Mouse (Mus musculus) midbrain, embryonic 12.5 days (tissue): ENCODE measurements at regions not wholly inside any gene's neighbourhood (a gene's known extent, or its start where the extent isn't known, plus 50 kb on each side); places are given as distances from the start of the nearest gene placed in this dataset.
A peak's percentile ranks its signal among the peaks of the same experiment; 100 is the strongest.

Experiments used
- ATAC-seq: fragments of 200-750 bp; cut with Nextera tagmentation; 2 replicates; pipeline ENCODE4 v1.8.0; 2017; ENCODE audit warnings: low read depth, moderate TSS enrichment, moderate library complexity; ENCODE audit not compliant: low FRiP score
- H3K27ac ChIP-seq: fragments of 300-500 bp; sonication (generic); replicated peaks from 2 replicates; pipeline ENCODE4 v1.5.1; 2016; ENCODE audit warnings: mild to moderate bottlenecking
- H3K27me3 ChIP-seq: fragments of 300-500 bp; sonication (generic); 2 replicates; pipeline ENCODE4 v1.6.1; 2016; ENCODE audit warnings: mild to moderate bottlenecking
- H3K36me3 ChIP-seq: fragments of 300-500 bp; sonication (generic); 2 replicates; pipeline ENCODE4 v1.6.1; 2016
- H3K4me1 ChIP-seq: fragments of 300-500 bp; sonication (generic); 2 replicates; pipeline ENCODE4 v1.6.1; 2016
- H3K4me2 ChIP-seq: fragments of 300-500 bp; sonication (generic); replicated peaks from 2 replicates; pipeline ENCODE4 v1.6.1; 2016; ENCODE audit warnings: mild to moderate bottlenecking, moderate library complexity
- H3K4me3 ChIP-seq: fragments of 300-500 bp; sonication (generic); 2 replicates; pipeline ENCODE4 v1.5.1; 2016; ENCODE audit warnings: mild to moderate bottlenecking
- H3K9ac ChIP-seq: fragments of 300-500 bp; sonication (generic); replicated peaks from 2 replicates; pipeline ENCODE4 v1.6.1; 2016; ENCODE audit warnings: mild to moderate bottlenecking, moderate library complexity
- H3K9me3 ChIP-seq: fragments of 300-500 bp; sonication (generic); 2 replicates; pipeline ENCODE4 v1.6.1; 2016; ENCODE audit warnings: mild to moderate bottlenecking
- WGBS: fragments of 180-500 bp; shearing (Covaris S2); methylation state at CpG from one replicate; pipeline ENCODE4 v1.1.7; 2016; 5-methylcytosine and 5-hydroxymethylcytosine counted together

DNA sequence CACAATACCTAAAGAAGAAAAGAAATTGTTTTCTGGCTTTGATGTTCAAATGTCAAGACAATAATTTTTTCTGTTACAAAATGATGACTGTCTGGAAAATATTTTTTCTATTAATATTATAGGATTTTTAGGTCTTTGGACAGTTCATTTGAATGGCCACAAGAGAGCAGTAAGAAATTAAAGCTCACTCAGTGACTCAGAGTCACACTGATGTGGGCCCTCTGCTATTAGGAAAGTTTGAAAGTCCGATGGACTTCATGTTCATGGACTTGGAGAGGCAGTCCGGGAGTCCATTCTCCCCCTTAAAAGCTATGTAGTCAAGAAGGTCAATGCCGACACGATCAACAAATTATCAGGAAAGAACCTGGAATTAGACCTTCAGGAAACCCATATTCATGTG is 657.0 kb downstream of the Mecom start:
- no peak for ATAC-seq
- WGBS = 86% methylated on average over 4 of the region's 4 CpGs
- no peaks in the 10 kb centered on the region for H3K36me3 ChIP-seq
- H3K27ac ChIP-seq = no peak overlapping the region
- no peaks in the 10 kb centered on the region for H3K27me3 ChIP-seq
- no peak overlapping the region for H3K9ac ChIP-seq
- H3K4me1 ChIP-seq = no peaks in the 10 kb centered on the region
- H3K4me2 ChIP-seq = no peak overlapping the region
- H3K9me3 ChIP-seq = no peaks in the 10 kb centered on the region
- no peak overlapping the region for H3K4me3 ChIP-seq

DNA sequence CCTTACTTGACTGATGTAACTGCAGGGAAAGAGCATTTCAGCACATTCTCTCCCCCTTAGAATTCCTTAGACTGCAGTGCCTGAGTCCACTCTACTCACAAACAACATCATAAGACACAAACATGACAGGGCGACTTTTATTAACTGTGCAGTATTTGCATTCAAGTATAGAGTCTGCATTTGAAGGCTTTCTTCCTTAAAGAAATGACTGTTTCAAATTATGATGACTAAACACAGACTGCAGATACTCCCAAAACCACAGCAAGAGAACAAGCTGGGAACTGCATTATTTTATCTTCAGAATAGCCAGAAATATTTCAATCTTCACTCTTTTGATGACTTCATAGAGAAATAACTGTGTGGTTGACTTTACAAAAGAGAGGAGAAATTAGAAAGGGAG is 657.5 kb downstream of the Mecom start:
- no peaks in the 10 kb centered on the region for H3K27me3 ChIP-seq
- H3K4me3 ChIP-seq = no peak overlapping the region
- H3K27ac ChIP-seq = no peak overlapping the region
- WGBS = 71% methylated on average over 1 of the region's 1 CpGs
- H3K4me1 ChIP-seq = no peaks in the 10 kb centered on the region
- no peak overlapping the region for H3K4me2 ChIP-seq
- no peak overlapping the region for H3K9ac ChIP-seq
- H3K9me3 ChIP-seq = no peaks in the 10 kb centered on the region
- no peak for ATAC-seq
- H3K36me3 ChIP-seq = no peaks in the 10 kb centered on the region

DNA sequence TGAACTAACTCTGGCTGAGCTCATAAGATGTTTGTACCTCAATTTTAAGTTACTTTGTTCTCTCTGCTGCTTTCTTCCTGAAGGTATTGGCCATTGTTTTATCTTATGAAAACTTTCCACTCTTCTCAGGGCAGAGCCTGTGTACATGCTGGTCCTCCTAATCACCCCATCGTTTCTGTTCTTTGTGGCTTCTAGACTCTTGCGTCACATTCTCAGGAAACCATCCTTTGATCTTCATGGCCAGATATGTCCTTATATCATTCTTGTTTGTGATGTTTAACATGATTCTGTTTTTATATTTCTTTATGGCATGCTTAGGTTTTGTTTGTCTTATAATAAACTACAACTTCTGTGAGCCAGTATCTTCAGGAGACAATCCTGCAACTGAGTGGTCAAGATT is 658.2 kb downstream of the Mecom start:
- Histone ChIP-seq H3K4me3 (no peak overlapping the region), H3K27me3 (no peaks in the 10 kb centered on the region), H3K9me3 (no peaks in the 10 kb centered on the region), H3K4me2 (no peak overlapping the region), H3K4me1 (no peaks in the 10 kb centered on the region), H3K27ac (no peak overlapping the region), H3K36me3 (no peaks in the 10 kb centered on the region), H3K9ac (no peak overlapping the region)
- ATAC-seq = no peak
- 90% methylated on average over 2 of the region's 2 CpGs for WGBS

DNA sequence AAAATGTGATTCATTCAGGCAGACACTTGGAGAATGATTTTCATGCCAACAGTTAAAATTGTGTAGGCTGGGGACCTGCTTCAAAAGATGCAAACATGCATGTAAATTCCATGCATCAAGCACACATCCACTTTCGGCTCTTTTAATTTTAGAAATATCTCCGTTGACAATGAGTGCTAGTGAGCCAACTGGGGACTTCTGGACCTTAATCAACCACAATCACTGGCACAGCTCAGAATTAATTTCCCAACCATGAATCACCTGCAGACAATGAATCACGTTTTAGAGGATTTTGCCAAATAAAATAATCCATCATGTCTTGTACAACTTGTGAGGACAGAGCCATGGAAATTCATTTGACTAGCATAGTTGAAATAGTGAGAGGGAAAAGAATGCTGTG is 667.8 kb downstream of the Mecom start:
- H3K36me3 ChIP-seq = no peaks in the 10 kb centered on the region
- no peak overlapping the region for H3K9ac ChIP-seq
- no peak for ATAC-seq
- H3K9me3 ChIP-seq = no peaks in the 10 kb centered on the region
- H3K27ac ChIP-seq = no peak overlapping the region
- H3K27me3 ChIP-seq = no peaks in the 10 kb centered on the region
- 79% methylated on average over 3 of the region's 3 CpGs for WGBS
- no peaks in the 10 kb centered on the region for H3K4me1 ChIP-seq
- H3K4me3 ChIP-seq = no peak overlapping the region
- H3K4me2 ChIP-seq = no peak overlapping the region

DNA sequence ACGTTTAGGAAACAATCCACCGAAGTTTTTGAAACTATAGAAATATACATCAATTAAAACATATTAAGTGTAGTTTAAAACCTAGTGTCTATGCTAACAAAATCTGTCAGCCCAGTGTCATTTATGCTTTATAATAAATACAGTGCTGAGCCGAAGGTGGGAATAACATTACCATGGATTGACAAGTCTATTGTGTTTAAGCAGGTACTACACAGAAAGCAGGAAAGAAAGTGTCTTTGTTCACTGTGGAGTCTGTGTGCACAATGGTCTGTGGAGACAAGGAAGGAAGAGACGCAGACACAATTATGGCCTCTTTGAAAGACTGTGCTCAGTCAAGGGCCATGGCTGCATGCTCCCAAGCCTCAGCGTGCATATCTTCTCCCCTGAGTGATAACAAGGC is 672.0 kb downstream of the Mecom start:
- 72% methylated on average over 5 of the region's 5 CpGs for WGBS
- no peaks in the 10 kb centered on the region for H3K9me3 ChIP-seq
- no peak for ATAC-seq
- H3K4me2 ChIP-seq = no peak overlapping the region
- H3K4me1 ChIP-seq = no peaks in the 10 kb centered on the region
- H3K9ac ChIP-seq = no peak overlapping the region
- no peaks in the 10 kb centered on the region for H3K27me3 ChIP-seq
- no peak overlapping the region for H3K27ac ChIP-seq
- H3K36me3 ChIP-seq = no peaks in the 10 kb centered on the region
- H3K4me3 ChIP-seq = no peak overlapping the region

DNA sequence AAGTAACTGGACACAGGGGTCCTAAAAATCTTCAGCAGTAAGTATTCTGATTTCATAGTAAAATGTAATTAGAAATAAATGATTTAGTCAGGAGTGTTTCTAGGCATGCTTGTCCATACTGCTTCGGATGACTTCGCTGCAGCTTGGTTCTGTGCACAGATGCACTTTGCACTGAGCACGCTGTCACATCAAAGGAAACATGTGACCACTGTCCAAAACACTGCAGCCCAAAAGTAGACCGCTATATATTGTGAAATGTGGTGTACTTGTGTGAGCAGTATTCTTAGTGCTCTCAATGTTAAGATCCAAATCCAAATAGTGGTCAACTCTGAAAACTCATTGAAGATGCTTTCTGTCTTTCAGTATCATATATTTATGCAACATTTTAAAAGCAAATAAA is 685.4 kb downstream of the Mecom start:
- Histone ChIP-seq H3K9ac (no peak overlapping the region), H3K4me3 (no peak overlapping the region), H3K4me1 (no peaks in the 10 kb centered on the region), H3K27ac (no peak overlapping the region), H3K9me3 (no peaks in the 10 kb centered on the region), H3K27me3 (no peaks in the 10 kb centered on the region), H3K4me2 (no peak overlapping the region), H3K36me3 (no peaks in the 10 kb centered on the region)
- ATAC-seq = no peak
- WGBS = 87% methylated on average over 4 of the region's 4 CpGs

DNA sequence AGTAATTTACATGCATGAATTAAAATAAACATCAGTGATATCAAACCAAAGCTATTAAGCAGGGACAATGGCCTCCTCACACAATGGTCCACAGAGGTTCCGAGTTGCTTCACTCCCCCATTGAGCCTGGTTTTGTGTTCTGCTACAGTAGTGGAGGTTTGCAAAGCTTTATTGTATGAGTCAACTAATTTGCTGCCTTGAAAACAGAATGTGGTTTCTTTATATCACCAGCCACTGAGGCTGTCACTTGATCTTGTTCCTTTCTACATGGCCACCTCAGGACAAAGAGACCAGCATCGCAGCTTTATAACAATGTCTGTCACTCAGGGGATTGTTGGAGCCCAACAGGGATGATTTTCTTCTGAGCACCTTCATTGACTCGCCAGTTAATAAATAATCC is 695.3 kb downstream of the Mecom start:
- no peak overlapping the region for H3K27ac ChIP-seq
- no peak for ATAC-seq
- H3K9ac ChIP-seq = no peak overlapping the region
- no peaks in the 10 kb centered on the region for H3K9me3 ChIP-seq
- no peak overlapping the region for H3K4me2 ChIP-seq
- H3K4me3 ChIP-seq = no peak overlapping the region
- H3K36me3 ChIP-seq = no peaks in the 10 kb centered on the region
- 19% methylated on average over 3 of the region's 3 CpGs for WGBS
- no peaks in the 10 kb centered on the region for H3K27me3 ChIP-seq
- 0 out of 2 replicates have a peak, but pooled peaks cover 8% of the 10 kb centered on the region for H3K4me1 ChIP-seq

DNA sequence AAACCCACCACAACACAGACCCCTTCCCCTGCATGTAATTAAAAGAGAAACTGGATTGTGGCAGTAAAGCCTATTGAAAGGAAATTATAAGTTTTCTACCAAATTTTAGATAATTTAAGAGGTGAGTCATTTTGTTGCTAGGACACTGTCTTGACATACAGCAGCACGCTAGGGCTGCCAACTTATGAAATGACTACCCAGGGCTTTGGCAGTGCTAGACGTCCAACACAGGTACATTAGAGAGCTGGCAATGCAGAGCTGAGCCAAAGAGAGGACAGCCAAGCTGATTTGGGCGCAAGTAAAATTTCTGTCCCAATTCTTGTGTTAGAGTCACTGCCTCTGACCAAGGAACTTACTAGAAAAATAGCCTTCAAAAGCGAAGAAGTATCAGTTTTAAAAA is 712.4 kb downstream of the Mecom start:
- Histone ChIP-seq H3K36me3 (no peaks in the 10 kb centered on the region), H3K4me2 (no peak overlapping the region), H3K9ac (no peak overlapping the region), H3K27ac (no peak overlapping the region), H3K27me3 (no peaks in the 10 kb centered on the region), H3K4me1 (no peaks in the 10 kb centered on the region), H3K9me3 (no peaks in the 10 kb centered on the region), H3K4me3 (no peak overlapping the region)
- ATAC-seq = no peak
- WGBS = 82% methylated on average over 4 of the region's 4 CpGs

DNA sequence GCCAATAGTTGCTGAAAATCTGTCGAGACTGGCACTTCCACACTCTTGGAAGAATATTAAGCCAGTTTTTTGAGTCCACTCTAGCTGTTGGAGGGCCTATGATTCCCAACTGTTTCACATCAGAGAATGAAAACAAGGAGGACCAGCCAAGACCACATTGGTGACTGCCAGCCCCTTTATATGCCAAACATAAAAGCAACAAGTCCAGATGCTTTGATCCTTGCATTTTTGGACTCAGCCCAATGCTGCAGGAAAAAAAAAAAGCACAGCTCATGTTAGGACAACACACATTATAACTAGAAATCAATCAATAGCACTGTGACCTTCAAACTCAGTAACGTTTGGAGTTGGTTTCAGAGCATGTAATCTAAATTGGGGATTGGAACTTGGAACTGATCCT is 712.9 kb downstream of the Mecom start:
- Histone ChIP-seq H3K4me3 (no peak overlapping the region), H3K27me3 (no peaks in the 10 kb centered on the region), H3K4me1 (no peaks in the 10 kb centered on the region), H3K9me3 (no peaks in the 10 kb centered on the region), H3K9ac (no peak overlapping the region), H3K36me3 (no peaks in the 10 kb centered on the region), H3K27ac (no peak overlapping the region), H3K4me2 (no peak overlapping the region)
- no peak for ATAC-seq
- 64% methylated on average over 2 of the region's 2 CpGs for WGBS

DNA sequence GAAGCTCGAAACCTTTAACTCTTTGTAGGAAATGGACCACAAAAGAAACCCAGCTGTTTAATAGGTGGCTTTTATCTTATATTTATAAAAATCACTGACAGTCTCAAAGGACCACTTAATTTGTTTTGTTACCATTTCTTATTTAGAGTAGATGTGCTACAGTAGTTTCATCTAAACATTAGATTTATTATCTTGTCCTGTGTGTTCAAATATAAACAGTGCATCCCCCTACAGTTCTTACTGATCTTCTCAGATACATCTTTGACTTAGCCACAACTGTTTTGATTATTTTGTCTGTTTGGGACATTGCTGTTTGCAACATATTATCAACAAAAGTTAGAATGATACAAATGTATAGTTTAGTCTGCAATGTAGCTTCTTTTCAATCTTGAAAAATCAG is 716.5 kb downstream of the Mecom start:
- ATAC-seq = no peak

DNA sequence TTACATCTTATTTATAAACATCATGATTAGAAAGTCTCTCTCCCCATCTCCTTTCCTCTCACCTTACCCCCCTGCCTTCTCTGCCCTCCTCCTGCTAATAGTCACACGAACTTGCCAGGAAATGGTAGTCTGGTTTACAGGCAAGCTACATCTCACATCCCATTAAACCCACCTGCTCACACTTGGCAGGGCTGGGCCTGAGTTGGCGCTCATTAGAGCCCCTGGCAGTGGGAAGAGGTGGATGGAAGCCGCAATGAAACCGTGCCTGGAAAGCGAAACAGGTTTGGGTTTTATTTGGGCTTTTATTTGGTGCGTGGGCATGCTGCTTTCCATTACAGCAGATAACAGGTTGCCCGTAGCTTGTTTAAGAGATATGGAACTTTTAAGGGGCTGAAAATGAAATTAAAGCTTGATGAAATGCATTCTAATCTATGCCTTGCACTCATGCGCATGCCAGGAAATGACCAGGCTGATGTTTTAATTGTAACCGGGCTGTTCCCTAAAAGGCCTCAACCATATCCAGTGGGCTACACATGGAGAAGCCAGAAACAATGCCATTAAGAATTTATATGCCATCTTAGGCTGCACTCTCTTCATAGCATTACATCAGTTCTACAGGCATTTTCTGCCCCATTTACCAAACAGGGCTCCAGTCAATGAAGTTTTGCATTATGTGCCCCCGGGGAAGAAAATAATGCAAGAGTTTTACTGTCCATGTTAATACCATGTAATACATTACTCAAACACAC is 725.0 kb downstream of the Mecom start:
- WGBS = 88% methylated on average over 10 of the region's 10 CpGs
- ATAC-seq = no peak

More for the DNA sequence above, 716.5 kb downstream of the Mecom start:
- Histone ChIP-seq H3K4me2 (no peak overlapping the region), H3K27ac (no peak overlapping the region), H3K9me3 (no peaks in the 10 kb centered on the region), H3K4me3 (no peak overlapping the region), H3K36me3 (no peaks in the 10 kb centered on the region), H3K27me3 (no peaks in the 10 kb centered on the region), H3K9ac (no peak overlapping the region), H3K4me1 (no peaks in the 10 kb centered on the region)
- WGBS = 89% methylated on average over 1 of the region's 1 CpGs

DNA sequence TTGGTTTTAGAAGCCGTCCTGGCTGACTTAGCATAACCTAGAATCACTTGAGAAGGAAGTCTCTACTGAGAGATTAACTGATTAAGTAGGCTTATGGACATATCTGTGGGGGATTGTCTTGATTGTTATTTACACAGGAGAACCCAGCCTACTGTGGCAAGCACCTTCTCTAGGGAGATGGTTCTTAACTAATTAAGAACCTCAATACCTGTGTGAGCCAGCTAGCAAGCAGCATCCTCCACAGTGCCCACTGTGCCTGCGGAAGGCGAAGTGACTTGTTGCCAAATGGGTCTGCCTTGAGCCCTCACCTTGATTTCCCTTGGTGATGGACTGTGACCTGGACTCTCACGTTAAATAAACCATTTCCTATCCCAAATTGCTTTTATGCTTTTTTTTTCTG is 730.8 kb downstream of the Mecom start:
- WGBS = 84% methylated on average over 4 of the region's 4 CpGs
- ATAC-seq = no peak
- H3K4me2 ChIP-seq = no peak overlapping the region

More for the DNA sequence above, 725.0 kb downstream of the Mecom start:
- Histone ChIP-seq H3K9ac (no peak overlapping the region), H3K27me3 (no peaks in the 10 kb centered on the region), H3K9me3 (no peaks in the 10 kb centered on the region), H3K4me2 (no peak overlapping the region), H3K4me3 (no peak overlapping the region), H3K4me1 (no peaks in the 10 kb centered on the region), H3K36me3 (no peaks in the 10 kb centered on the region), H3K27ac (no peak overlapping the region)

DNA sequence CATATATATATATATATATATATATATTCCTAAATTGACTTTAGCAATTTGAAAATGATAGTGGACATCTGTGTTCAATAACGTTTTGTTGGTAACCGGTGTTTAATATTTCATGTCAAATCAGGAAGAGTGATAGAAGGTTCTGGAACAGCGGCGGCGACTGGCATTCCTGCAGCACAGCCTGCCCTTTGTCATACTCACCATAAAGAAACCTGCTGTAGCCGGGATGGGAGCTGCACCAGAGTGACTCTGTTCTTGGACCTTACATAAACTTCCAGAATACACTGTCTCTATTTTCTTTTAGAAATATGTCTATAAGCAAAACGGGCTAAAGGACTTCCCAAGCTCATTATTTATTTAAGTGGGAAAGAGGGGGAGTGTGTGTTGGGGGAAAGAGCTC is 731.5 kb downstream of the Egfem1 start:
- Histone ChIP-seq H3K9ac (no peak overlapping the region), H3K4me3 (no peak overlapping the region), H3K4me2 (no peak overlapping the region), H3K36me3 (no peaks in the 10 kb centered on the region), H3K27me3 (no peaks in the 10 kb centered on the region), H3K27ac (no peak overlapping the region), H3K4me1 (no peaks in the 10 kb centered on the region), H3K9me3 (no peaks in the 10 kb centered on the region)
- WGBS = 72% methylated on average over 7 of the region's 7 CpGs
- peak; percentile 47; the same call in 1 of the 2 replicates for ATAC-seq

More for the DNA sequence above, 730.8 kb downstream of the Mecom start:
- no peaks in the 10 kb centered on the region for H3K4me1 ChIP-seq
- H3K4me3 ChIP-seq = no peak overlapping the region
- no peak overlapping the region for H3K9ac ChIP-seq
- no peaks in the 10 kb centered on the region for H3K9me3 ChIP-seq
- no peak overlapping the region for H3K27ac ChIP-seq
- no peaks in the 10 kb centered on the region for H3K36me3 ChIP-seq
- H3K27me3 ChIP-seq = no peaks in the 10 kb centered on the region
